Comparison of ENCODE assay signal across 19 mouse cellular contexts in genomic region chr3:22116188-22116587, GRCm38 (mm10). TPM values are rescaled to one million over a fixed set of nuclear protein-coding genes. Genes with fewer than 3 reads are reported as not detected.
DNase-seq lines count a peak whose midpoint lies in the region; ATAC-seq and TF ChIP-seq lines count a peak whose summit lies in the region.
"Had no signal": no experiment of that assay in that cellular context is flagged by ENCODE, and none has a peak within 500 bp of the region (broad histone marks: within the 10 kb centered on the region; RNA-seq: fewer than 3 reads in every experiment).

No protein-coding gene starts in this region.

- peaks cover 74% of the 10 kb centered on the region for H3K79me2 ChIP-seq in CH12.LX (replicated peaks; ENCODE audit: control insufficient read depth, extremely low read depth, insufficient read depth, poor library complexity, severe bottlenecking)

- ATAC-seq in megakaryocyte, adult 5-6 weeks (ENCODE audit: poor library complexity, severe bottlenecking), result no peak
- no peak for ATAC-seq in midbrain, embryonic 11.5 days (ENCODE audit: low FRiP score)
- no peak for ATAC-seq in forebrain, embryonic 14.5 days
- ATAC-seq: intestine, embryonic 15.5 days had no signal

- in situ Hi-C loops in CH12.LX (cut with MboI; ENCODE audit: low pct_ligation_motif_present, low pct_unique_long_range_greater_than_20kb, low sequenced_read_pairs), result no loop called here

- TF ChIP-seq EP300 in CH12.LX (IDR thresholded peaks at IDR 0.05; ENCODE audit: low read length), result no peak

- peaks cover 15 to 72% of the 10 kb centered on the region in 2 experiments for H3K4me1 ChIP-seq in CH12.LX (ENCODE audit: control insufficient read depth in 1 of 2, insufficient read depth in 2 of 2)
- H3K4me1 ChIP-seq in midbrain, embryonic 11.5 days (ENCODE audit: control insufficient read depth, insufficient read depth, low read length), result no peaks in the 10 kb centered on the region
- no peaks in the 10 kb centered on the region; the same call in none of the 2 replicates for H3K4me1 ChIP-seq in forebrain, embryonic 14.5 days (ENCODE audit: control insufficient read depth, insufficient read depth, low read length)

- H3K36me3 ChIP-seq in CH12.LX (replicated peaks in 1 of 2; ENCODE audit: control insufficient read depth in 1 of 2, insufficient read depth in 1 of 2, low read length in 1 of 2), result peaks cover 2 to 23% of the 10 kb centered on the region in 2 experiments
- no peaks in the 10 kb centered on the region for H3K36me3 ChIP-seq in midbrain, embryonic 11.5 days (ENCODE audit: control insufficient read depth, insufficient read depth, low read length)
- no peaks in the 10 kb centered on the region for H3K36me3 ChIP-seq in forebrain, embryonic 14.5 days (ENCODE audit: control insufficient read depth, insufficient read depth, low read length)
- H3K36me3 ChIP-seq: hindbrain, embryonic 12.5 days; intestine, embryonic 15.5 days had no signal

- peak overlapping the region; percentile 26; the same call in 1 of the 2 replicates for H3K4me2 ChIP-seq in CH12.LX (ENCODE audit: insufficient read depth, low read depth, poor library complexity, severe bottlenecking)
- H3K4me2 ChIP-seq in midbrain, embryonic 11.5 days, result no peak overlapping the region
- H3K4me2 ChIP-seq in forebrain, embryonic 14.5 days (ENCODE audit: low read length), result no peak overlapping the region
- H3K4me2 ChIP-seq: embryonic facial prominence, embryonic 13.5 days; forebrain, embryonic 13.5 days; hindbrain, embryonic 12.5 days; intestine, embryonic 15.5 days had no signal

- 74% methylated on average over 1 of the region's 1 CpGs for WGBS in midbrain, embryonic 11.5 days
- WGBS in forebrain, embryonic 14.5 days, result 51% methylated on average over 1 of the region's 1 CpGs

- dilution Hi-C loops in CH12.LX (cut with MboI; ENCODE audit: extremely low pct_ligation_motif_present, extremely low pct_unique_long_range_greater_than_20kb, low sequenced_read_pairs), result no loop called here

- H3K9ac ChIP-seq in CH12.LX (ENCODE audit: insufficient read depth, low read depth), result no peak overlapping the region
- H3K9ac ChIP-seq in midbrain, embryonic 11.5 days (ENCODE audit: low read length), result no peak overlapping the region
- H3K9ac ChIP-seq in forebrain, embryonic 14.5 days (ENCODE audit: low read length), result no peak overlapping the region
- H3K9ac ChIP-seq: embryonic facial prominence, embryonic 13.5 days; forebrain, embryonic 13.5 days; hindbrain, embryonic 12.5 days; intestine, embryonic 15.5 days had no signal

- no peaks in the 10 kb centered on the region for H3K27me3 ChIP-seq in CH12.LX (replicated peaks)
- no peaks in the 10 kb centered on the region for H3K27me3 ChIP-seq in midbrain, embryonic 11.5 days (ENCODE audit: control insufficient read depth, insufficient read depth, low read length)
- H3K27me3 ChIP-seq in forebrain, embryonic 14.5 days (replicated peaks; ENCODE audit: control insufficient read depth, insufficient read depth, low read length), result no peaks in the 10 kb centered on the region
- H3K27me3 ChIP-seq: embryonic facial prominence, embryonic 13.5 days; forebrain, embryonic 13.5 days; hindbrain, embryonic 12.5 days; intestine, embryonic 15.5 days had no signal

- no peak overlapping the region for H3K27ac ChIP-seq in CH12.LX (ENCODE audit: insufficient read depth, low read depth)
- no peak overlapping the region for H3K27ac ChIP-seq in midbrain, embryonic 11.5 days (ENCODE audit: low read depth, low read length)
- no peak overlapping the region for H3K27ac ChIP-seq in forebrain, embryonic 14.5 days (ENCODE audit: low read depth, low read length)
- H3K27ac ChIP-seq: embryonic facial prominence, embryonic 13.5 days; forebrain, embryonic 13.5 days; hindbrain, embryonic 12.5 days; intestine, embryonic 15.5 days had no signal

- DNase-seq in 416B (ENCODE audit: low read depth) (peak; percentile 27), A20 (ENCODE audit: low read depth, low spot score) (peak; percentile 73), CH12.LX (ENCODE audit: extremely low read depth) (peak; percentile 58)
- DNase-seq in naive thymus-derived CD4-positive, alpha-beta T cell, adult 2 months (ENCODE audit: low read depth), result peak; percentile 30
- no peak for DNase-seq in midbrain, embryonic 11.5 days (ENCODE audit: low spot score, missing footprints)
- DNase-seq in frontal cortex, postnatal 25 days (ENCODE audit: low spot score in 2 of 2), result no peak
- no peak for DNase-seq in forebrain, embryonic 14.5 days (ENCODE audit: low spot score)
- DNase-seq: adrenal gland, postnatal 14 days; cerebellum, adult 11-12 months; cerebellum, adult 9-10 months; cerebellum, postnatal 25 days; gastrocnemius, postnatal 36 days; heart, postnatal 10 days; heart, postnatal 4 days had no signal

- no peak for TF ChIP-seq RAD21 in CH12.LX (IDR thresholded peaks at IDR 0.05; ENCODE audit: low read depth, low read length)

- H3K9me3 ChIP-seq in CH12.LX (replicated peaks; ENCODE audit: low read length), result peaks cover 6% of the 10 kb centered on the region
- H3K9me3 ChIP-seq in midbrain, embryonic 11.5 days (ENCODE audit: control insufficient read depth, low read length), result peaks cover 6% of the 10 kb centered on the region; the same call in 1 of the 2 replicates
- 0 out of 2 replicates have a peak, but pooled peaks cover 5% of the 10 kb centered on the region for H3K9me3 ChIP-seq in forebrain, embryonic 14.5 days (replicated peaks; ENCODE audit: control insufficient read depth, low read length)
- H3K9me3 ChIP-seq: intestine, embryonic 15.5 days had no signal

- H3K4me3 ChIP-seq in CH12.LX (replicated peaks in 1 of 3; ENCODE audit: low read depth in 2 of 3, low read length in 2 of 3, poor library complexity in 1 of 3), result no peak overlapping the region
- H3K4me3 ChIP-seq in midbrain, embryonic 11.5 days (ENCODE audit: low read depth, low read length), result no peak overlapping the region
- H3K4me3 ChIP-seq in forebrain, embryonic 14.5 days (ENCODE audit: low read depth, low read length), result no peak overlapping the region
- H3K4me3 ChIP-seq: embryonic facial prominence, embryonic 13.5 days; forebrain, embryonic 13.5 days; hindbrain, embryonic 12.5 days; intestine, embryonic 15.5 days had no signal

- TF ChIP-seq CTCF in CH12.LX (conservative IDR thresholded peaks at IDR 0.05 in 1 of 2, IDR thresholded peaks at IDR 0.05 in 1 of 2; ENCODE audit: low read depth in 2 of 2, low read length in 2 of 2), result no peak

- TF ChIP-seq POLR2A in CH12.LX (IDR thresholded peaks at IDR 0.05; ENCODE audit: low read depth, low read length), result no peak

TF ChIP-seq in CH12.LX, 34 proteins besides CTCF, POLR2A, EP300 and RAD21:
- TF ChIP-seq HCFC1 (IDR thresholded peaks at IDR 0.05; ENCODE audit: low read depth, low read length) (no peak), RCOR1 (conservative IDR thresholded peaks at IDR 0.05; ENCODE audit: low read depth, low read length) (no peak), ELF1 (IDR thresholded peaks at IDR 0.05; ENCODE audit: low read depth, low read length) (no peak), NRF1 (IDR thresholded peaks at IDR 0.05; ENCODE audit: low read depth, low read length) (no peak), ETS1 (conservative IDR thresholded peaks at IDR 0.05; ENCODE audit: low read depth, low read length) (no peak), UBTF (IDR thresholded peaks at IDR 0.05; ENCODE audit: low read depth, low read length) (no peak), MAX (IDR thresholded peaks at IDR 0.05; ENCODE audit: low read length) (no peak), NELFE (IDR thresholded peaks at IDR 0.05; ENCODE audit: low read depth, low read length) (no peak), KAT2A (IDR thresholded peaks at IDR 0.05; ENCODE audit: insufficient replicate concordance, low read length) (no peak), ZMIZ1 (IDR thresholded peaks at IDR 0.05; ENCODE audit: low read depth, low read length) (no peak), MAZ (IDR thresholded peaks at IDR 0.05; ENCODE audit: low read depth, low read length) (no peak), USF2 (conservative IDR thresholded peaks at IDR 0.05; ENCODE audit: low read depth, low read length) (no peak), MAFK (IDR thresholded peaks at IDR 0.05; ENCODE audit: insufficient replicate concordance, low read length) (no peak), MYC (IDR thresholded peaks at IDR 0.05; ENCODE audit: low read depth, low read length) (no peak), BHLHE40 (IDR thresholded peaks at IDR 0.05; ENCODE audit: low read depth, low read length) (no peak), TBP (conservative IDR thresholded peaks at IDR 0.05; ENCODE audit: low read depth, low read length) (no peak), PAX5 (IDR thresholded peaks at IDR 0.05; ENCODE audit: low read length) (no peak), E2F4 (IDR thresholded peaks at IDR 0.05; ENCODE audit: insufficient replicate concordance, low read depth, low read length) (no peak), CHD2 (IDR thresholded peaks at IDR 0.05; ENCODE audit: low read length) (no peak), IRF4 (IDR thresholded peaks at IDR 0.05; ENCODE audit: low read depth, low read length) (no peak)

RNA-seq across cellular contexts. Expression of gene Tbl1xr1, which starts 39.7 kb away (rescaled TPM):
- total RNA-seq in CH12.LX (2012; rRNA removed) (37.9 and 39.9 TPM in 2 replicates), CH12.LX (2014; rRNA removed) (30.0 and 33.7 TPM in 2 replicates)
- 31.1 and 38.3 TPM in 2 replicates for polyA plus RNA-seq in CH12.LX (2012; ENCODE audit: insufficient read length, low read depth)
- 111 and 139 TPM in 2 replicates for total RNA-seq in megakaryocyte, adult 5-6 weeks (2015)
- total RNA-seq in megakaryocyte, adult 5-6 weeks (2017), result 95.5 and 99.3 TPM in 2 replicates
- polyA plus RNA-seq in midbrain, embryonic 11.5 days (2014; fragmentation: Nextera tagmentation; extraction: Ambion mirVana), result 24.2 and 29.2 TPM in 2 replicates
- polyA plus RNA-seq in forebrain, embryonic 14.5 days (2014; fragmentation: Nextera tagmentation; extraction: Ambion mirVana), result 14.4 and 20.2 TPM in 2 replicates

Comparison
In these comparisons a context has a peak if more than half of its experiments do, and no peak if none do; other contexts are left out.
1. DNase-seq: peak in 416B (single experiment), A20 (single experiment), CH12.LX (single experiment) and naive thymus-derived CD4-positive, alpha-beta T cell, adult 2 months (single experiment); none in midbrain, embryonic 11.5 days (single experiment), frontal cortex, postnatal 25 days (0 of 2) and forebrain, embryonic 14.5 days (single experiment).